Mouse (Mus musculus) hematopoietic stem cell, adult 5-6 weeks (primary cell): ENCODE measurements at regions not wholly inside any gene's neighbourhood (a gene's known extent, or its start where the extent isn't known, plus 50 kb on each side); places are given as distances from the start of the nearest gene placed in this dataset.
A peak's percentile ranks its signal among the peaks of the same experiment; 100 is the strongest.

ENCODE experiments used
- ATAC-seq, 2 experiments: fragments of 125-278 bp in 1 of 2; replicated peaks in 1 of 2; 2 replicates each; pipeline ENCODE4 v1.8.0; 2016 to 2017; ENCODE audit warnings: inconsistent platforms in 2 of 2, mild to moderate bottlenecking in 2 of 2, moderate number of reproducible peaks in 2 of 2, low read depth in 1 of 2, moderate TSS enrichment in 1 of 2; ENCODE audit not compliant: low FRiP score in 2 of 2, poor library complexity in 2 of 2, severe bottlenecking in 2 of 2, insufficient read depth in 1 of 2, low TSS enrichment in 1 of 2

GRCm38 (mm10) chr10:99392979-99393378 lies 129.9 kb downstream of the Dusp6 start:
- ATAC-seq, result peak in 1 of 2 experiments; percentile 17; a peak in 1 of 4 replicates

DNA sequence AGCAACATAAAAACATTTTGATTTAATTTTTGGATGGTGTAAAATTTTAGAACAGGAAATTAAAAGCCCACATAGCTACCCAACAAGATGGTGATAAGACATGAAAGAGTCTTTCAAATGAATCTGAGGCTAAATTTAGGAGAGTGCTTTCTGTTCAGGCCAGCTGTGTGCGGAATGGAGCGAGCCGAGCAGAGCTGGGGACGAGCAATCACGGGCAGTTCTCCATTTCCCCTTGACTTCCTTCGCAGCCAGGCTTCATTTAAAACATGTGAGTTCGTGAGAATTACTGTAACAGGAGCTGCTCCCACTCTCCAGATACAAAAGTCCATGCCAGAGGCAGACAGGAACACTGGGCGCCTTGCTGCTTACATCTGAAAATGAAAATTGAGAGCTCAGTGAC lies 130.5 kb downstream of the Dusp6 start:
- peak; percentile 65 to 77; a peak in 3 of 4 replicates for ATAC-seq

DNA sequence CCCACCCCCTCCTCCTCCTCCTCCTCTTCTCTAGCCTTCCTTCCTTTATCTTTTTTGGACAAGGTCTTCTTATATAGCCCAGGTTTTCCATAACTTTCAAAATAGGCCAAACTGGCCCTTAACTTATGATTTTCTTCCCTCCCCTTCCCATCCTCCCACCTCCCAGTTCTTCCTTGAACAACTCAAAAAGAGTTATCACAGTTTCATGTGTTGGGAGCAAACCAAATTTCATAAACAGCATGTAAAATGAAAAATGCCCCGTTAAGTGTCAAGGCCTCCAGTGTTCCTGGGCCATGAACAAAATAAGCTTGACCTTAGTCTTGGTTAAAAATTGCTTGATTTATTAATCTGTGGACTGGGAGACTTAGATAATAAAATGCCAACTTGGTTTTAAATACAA lies 132.4 kb downstream of the Dusp6 start:
- ATAC-seq, result no peak

DNA sequence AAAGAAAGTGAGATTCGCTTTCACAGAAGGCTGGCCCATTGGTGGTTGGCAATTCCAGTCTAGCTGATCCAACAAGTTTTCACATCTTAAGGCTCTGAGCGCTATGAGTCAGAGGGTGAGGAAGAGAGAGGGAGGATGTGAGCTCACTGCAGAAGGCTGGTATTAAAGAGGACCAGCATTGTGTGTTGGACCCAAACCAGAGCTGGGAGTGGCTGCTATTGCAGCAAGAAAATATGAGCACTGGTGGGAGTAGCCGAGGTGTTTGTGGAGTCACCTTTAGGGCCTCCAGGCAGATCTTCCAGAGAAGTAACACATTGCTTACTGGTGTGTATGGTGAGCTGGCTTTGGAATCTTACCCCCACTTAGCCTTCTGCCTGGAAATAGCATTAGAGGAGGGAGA lies 133.6 kb downstream of the Dusp6 start:
- ATAC-seq, result no peak

DNA sequence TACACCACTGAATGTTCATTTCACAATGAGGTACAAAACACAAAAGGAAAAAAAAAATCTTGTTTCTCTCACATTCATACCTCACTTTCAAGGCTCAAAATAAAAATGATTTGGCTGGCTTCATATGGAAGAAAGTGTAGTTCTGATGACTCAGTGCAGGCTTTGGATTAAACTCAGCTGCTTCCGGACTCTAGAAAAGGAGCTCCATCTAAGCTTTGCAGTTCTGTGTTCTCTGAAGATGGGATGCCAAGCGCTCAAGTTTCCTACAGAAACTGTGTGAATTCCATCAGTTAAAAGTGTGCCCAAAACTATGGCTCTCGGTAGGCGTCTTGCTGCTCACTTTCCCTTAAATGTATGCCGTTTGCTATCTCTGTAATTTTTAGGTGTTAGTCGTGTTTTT lies 137.0 kb downstream of the Dusp6 start:
- no peak for ATAC-seq

DNA sequence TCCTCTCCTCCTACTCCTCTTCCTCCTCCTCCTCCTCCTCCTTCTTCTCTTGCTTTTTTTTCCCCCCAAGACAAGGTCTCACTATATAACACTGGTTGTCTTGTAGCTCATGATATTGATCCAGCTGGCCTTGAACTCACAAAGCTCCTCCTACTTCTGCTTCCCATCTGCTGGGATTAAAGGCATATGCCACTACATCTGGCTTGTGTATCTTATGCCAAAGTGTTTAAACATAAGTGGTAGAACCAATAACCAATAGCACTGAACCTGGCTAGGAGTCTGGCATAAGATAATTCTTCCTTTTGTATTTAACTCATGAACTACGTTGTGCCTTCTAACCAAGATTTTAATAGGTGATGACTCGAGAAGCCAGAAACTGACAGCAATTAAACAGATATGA lies 143.7 kb downstream of the Dusp6 start:
- ATAC-seq, result no peak

DNA sequence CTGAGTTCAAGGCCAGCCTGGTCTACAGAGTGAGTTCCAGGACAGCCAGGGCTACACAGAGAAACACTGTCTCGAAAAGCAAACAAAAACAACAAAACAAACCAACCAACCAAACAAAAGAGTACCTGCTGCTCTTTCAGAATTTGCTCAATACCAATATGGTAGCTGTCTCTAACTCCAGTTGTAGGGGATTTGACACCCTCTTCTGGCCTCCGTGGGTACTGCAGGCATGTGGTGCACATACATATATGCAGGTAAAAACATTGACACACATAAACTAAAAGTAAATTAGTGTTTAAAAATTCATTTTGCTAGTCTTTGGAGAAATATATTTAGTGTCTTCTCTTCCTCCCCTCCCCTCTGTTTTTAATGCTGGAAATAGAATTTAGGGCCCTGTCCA lies 145.8 kb downstream of the Dusp6 start:
- ATAC-seq, result no peak

GRCm38 (mm10) chr10:99409744-99410143 lies 146.7 kb downstream of the Dusp6 start:
- peak; percentile 60 to 78 for ATAC-seq

- peak; percentile 51 to 70 for ATAC-seq
Observed at GRCm38 (mm10) chr10:99410754-99411153, 147.7 kb downstream of the Dusp6 start.

- no peak for ATAC-seq
Observed at GRCm38 (mm10) chr10:99413455-99413854, 150.4 kb downstream of the Dusp6 start.

DNA sequence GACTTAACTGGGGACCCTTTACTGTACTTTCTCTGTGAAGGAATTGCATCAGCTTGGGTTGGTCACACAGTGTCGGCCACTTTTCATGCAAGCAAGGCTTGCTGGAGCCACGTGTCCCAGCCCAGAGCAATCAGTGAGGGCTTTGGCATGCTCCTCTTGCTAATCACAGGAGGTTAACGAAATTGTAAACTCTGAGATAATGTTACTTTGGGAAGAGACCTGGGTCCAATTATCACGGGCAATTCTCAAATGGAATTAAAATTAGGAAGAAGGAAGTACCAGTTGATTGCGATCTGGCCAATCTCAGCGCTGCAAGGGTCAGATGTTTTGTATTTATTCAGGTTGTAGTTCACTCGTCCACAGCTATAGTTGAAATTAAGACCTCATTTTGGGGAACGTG lies 153.2 kb downstream of the Dusp6 start:
- no peak for ATAC-seq

DNA sequence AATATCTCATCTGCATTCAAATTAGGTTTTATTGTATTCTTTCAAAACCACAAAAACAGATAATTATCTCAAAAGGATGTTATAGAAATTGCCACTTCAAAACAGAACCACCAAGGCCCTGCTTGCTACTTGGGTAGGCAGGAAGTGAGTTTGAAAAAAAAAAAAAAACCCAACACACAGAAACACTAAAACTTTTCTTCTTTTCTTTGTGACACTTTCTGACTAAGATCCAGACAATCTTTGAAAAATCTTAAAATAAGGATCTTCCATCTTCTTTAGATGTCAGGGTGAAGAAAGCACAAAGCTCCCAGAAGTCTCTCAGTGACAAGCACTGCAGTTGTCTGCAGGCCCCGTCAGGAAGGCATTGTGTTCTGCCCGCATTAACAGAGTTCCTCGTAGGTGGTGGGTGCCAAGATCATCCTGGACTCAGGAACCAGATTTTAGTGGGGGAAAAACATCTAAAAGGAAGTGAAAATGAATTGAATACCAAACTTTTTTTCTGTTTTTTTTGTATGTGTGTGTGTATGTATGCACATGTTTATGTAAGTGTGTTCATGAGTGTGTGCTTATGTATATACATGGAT lies 154.0 kb downstream of the Dusp6 start:
- 0 out of 4 replicates have a peak, but pooled peaks of 1 of the 2 experiments have one; percentile 46 for ATAC-seq

- no peak for ATAC-seq
Observed at GRCm38 (mm10) chr10:99417591-99417990, 154.6 kb downstream of the Dusp6 start.

DNA sequence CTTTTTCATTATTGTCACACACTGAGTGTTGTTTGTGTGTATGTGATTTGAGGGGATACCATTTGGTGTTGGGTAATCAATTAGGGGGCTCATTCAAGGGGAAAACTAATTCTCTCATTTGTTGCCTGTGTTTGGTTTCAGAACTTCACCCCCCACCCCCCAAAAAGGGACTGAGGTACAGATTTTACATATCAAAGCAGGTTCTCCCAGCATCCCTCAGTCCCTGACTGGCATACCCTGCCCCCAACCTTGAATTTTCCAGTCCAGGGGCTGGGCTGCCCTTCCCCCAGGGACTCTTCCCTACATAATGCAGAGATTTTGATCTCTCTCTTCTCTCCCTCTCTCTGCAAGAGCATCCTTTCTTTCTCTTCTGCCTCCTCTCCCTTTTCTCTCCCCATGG lies 155.5 kb downstream of the Dusp6 start:
- no peak for ATAC-seq

DNA sequence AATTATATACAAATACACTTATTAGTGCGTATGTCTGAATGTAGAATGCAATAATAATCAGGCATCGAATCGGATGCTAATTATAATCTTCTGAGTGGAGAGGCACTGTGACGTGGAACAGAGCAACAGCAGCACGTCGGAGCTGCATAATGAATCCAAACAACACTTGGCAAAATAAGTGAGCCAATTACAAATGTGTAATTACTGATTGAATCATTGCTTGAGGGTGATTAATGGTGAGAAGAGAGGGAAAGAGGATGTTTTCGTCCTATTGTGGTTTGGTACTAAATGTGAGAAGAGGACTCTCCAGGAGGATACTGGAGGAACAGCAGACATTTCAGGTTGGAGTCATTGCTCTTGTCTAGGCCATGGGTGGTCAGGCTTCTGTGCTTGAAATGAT lies 156.5 kb downstream of the Dusp6 start:
- no peak for ATAC-seq

GRCm38 (mm10) chr10:99423406-99423805 lies 160.4 kb downstream of the Dusp6 start:
- no peak for ATAC-seq

DNA sequence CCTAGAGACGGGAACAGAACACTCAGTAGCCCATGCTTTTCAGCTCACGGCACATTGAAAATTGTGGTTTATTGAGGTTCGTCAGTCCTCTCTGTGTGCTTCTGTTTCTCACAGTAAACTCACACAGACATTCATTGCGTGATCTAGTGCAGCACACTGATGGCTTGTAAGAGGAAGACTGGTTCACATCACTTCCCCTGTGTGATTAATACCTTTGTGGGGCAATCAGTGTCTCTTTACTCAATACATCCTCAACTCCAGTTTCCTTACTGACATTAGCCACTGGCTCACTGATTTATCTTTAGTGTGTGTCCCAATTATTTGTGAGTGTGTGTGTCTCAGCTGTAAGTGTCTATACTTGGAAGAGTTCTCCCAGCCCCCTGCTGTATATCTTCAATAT lies 162.2 kb downstream of the Dusp6 start:
- peak; percentile 54 to 74; a peak in 2 of 4 replicates for ATAC-seq

DNA sequence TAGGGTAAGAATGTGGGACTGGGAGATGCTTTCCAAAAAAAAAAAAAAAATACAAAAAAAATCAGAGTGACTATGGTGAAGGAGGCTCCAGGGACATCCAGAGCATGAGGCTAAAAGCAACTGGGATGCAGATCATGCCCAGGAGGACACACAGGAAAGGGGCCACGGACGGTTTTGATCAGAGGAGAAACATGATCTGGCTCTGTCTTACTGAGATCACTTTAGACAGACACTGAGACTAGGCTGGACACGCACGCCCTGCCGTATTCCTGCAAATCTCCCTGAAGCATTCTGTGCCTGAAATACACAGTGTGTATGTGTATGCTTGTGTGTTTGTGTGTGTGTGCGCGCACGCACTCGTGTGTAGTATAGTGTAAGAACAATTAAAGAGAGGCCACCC lies 167.1 kb downstream of the Dusp6 start:
- ATAC-seq, result no peak

DNA sequence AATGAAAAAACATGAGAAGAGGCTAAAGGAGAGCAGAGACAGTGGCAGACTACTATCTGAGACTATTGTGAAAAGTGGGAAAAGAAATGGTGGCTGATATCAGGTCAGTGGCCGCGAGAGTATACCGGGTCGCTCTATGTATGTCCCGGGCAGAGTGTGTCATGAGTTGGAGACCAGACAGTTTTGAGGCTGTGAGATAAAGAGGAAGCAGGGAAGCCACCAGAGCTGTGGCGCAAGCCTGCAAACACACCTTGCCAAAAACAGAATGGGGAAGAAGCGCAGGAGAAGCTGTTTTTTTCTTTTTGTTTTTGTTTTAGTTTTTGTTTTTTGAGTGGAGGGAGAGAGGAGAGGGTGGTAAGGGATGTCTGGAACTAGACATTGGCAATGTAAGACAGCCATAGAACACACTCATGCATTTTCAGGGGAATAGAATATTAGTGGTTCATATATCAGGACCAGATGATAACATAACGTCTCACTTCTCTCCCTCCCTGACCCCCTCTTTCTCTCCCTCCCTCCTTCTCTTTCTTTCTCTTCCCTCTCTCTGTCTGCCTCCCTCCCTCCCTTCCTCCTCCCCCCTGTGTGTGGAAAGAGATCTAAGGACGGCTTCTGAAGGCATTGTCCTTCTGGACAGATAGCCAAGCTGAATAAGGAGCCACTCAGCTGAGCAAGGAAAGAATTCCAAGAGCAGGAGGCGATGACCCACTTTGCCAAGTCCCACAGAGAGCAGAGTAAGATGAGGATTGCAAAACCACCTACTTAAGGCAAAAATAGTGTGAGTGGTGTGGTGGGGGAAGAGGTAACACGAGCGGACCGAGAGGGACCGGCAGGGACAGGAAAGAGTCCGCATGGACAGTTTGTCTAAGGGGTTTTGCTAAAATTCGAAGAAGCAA lies 167.9 kb downstream of the Dusp6 start:
- ATAC-seq, result peak; percentile 90
